Mouse (Mus musculus): Measurements from ENCODE around the gene Olfr907.

Gene Olfr907

DNA sequence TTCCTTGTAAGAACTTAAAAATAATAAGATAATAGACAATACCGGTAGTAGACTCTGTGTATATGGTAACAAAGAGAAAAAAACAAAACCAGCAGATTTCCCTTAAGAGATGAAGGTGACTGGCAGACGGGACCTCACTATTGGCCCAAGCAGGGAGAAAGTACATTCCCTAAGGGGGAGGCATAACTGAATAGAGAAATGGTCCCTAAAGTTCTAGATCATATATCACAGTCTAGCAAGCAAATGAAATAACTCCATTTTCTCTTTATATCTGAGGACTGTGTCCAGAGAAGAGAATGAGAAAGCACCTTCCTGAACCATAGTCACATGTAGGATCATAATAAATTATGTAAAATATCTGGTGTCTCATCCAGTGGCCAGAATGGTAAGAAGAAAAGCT, at the start of gene Olfr907:
TSS of gene Olfr907 (plus strand) at position 301 of the 400 bp plus-strand sequence.
- no peak for DNase-seq (ENCODE audit: low spot score)

DNA sequence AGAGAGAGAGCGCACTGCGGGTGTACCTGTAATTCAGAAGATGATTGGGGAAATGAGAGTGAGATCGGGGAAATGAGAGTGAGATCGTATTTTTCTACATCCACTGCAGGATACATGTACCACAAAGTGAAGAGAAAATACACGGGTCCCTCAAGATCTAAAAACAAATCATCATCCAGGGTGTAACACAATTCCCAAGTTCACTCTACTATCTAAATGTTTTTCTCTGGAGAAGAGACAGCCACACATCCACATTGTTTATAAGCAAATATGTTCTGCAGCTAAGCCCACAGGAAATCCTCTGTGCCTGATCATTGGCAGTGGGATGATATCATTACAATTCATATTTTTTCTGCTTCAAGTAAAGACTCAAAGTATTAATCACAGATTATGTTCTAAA, 48.2 kb upstream of the Olfr907 start, which contains the start of gene Olfr902:
TSS of gene Olfr902 (plus strand) at position 301 of the 400 bp plus-strand sequence.
- DNase-seq (ENCODE audit: low spot score), result no peak

DNA sequence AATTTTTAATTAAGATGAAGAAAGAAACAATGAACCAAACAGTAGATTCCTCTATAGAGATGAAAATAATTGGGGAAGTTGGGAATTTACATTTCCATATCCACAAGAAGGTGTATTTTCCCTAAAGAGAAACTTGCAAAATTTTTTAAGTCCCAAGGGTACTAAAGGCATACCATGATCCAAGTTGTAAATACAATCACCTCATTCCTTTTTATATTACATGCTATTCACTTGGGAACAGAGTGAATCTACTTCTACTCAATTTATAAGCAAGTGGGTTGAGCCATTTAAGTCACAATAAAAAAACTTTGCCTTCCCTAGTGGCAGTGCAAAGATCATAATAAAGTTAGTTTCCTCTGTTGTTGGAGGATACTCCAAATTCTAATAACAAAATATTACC, 32.8 kb upstream of the Olfr907 start, which contains the start of gene Olfr904:
TSS of gene Olfr904 (plus strand) at position 301 of the 400 bp plus-strand sequence.
- no peak for DNase-seq (ENCODE audit: low spot score)

DNA sequence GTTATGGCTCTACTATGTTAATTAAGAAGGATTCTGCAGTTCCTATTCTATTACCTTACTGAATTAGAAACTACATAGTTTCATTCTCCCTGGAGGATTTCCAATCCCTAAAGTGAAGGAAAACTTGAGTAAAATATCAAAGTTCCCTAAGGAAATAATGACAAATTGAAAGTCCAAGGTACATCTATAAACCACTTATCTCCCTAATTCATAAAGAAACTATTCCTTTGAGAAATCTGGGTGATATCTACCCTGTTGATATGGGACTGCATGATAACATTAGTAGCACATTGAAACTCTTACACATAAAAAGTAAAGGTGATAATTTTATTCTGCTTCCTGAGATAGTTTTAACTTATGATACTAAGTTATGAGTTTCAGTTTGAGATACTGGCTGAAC, 24.8 kb upstream of the Olfr907 start, which contains the start of gene Olfr905:
TSS of gene Olfr905 (plus strand) at position 301 of the 400 bp plus-strand sequence.
- DNase-seq (ENCODE audit: low spot score), result no peak

DNA sequence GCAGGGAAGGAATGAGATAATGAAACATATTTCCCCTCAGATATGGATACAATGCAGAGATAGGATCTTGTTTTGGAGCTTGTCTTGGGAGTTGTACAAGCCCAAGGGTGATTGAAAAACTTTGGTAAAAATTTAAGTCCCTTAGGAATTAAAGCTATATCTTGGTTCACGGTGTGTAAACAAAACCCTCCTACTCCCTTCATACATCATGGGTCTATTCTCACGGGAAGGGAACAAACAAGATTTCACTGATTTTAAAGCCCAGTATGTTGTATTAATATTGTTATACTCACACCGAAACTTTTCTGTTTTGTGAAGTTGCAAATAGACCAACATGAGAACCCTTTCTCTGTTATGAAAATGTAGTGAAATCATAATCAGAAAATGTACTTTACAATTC, 8.8 kb upstream of the Olfr907 start, which contains the start of gene Olfr906:
TSS of gene Olfr906 (plus strand) at position 301 of the 400 bp plus-strand sequence.
- DNase-seq (ENCODE audit: low spot score), result no peak

DNA sequence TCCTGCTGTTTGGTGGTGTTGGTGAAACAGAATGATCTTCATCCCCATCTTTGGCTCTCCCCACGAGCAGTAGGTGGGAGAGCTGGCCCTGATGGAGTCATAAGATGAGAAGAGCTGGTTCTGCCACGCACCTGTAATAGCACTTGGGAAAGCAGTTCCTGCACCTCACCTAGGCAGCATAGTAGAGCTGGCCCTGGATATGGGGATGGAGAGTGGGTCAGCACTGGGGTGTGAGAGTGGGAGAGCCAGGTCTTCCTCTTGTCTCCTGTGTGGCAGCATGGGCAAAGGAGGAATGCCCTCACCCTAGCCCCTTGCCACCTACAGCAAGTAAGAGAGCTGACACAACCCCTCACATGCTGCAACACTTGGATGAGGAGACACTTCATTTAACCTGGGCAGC, 16.8 kb downstream of the Olfr907 start:
- no peak for DNase-seq (ENCODE audit: low spot score)

DNA sequence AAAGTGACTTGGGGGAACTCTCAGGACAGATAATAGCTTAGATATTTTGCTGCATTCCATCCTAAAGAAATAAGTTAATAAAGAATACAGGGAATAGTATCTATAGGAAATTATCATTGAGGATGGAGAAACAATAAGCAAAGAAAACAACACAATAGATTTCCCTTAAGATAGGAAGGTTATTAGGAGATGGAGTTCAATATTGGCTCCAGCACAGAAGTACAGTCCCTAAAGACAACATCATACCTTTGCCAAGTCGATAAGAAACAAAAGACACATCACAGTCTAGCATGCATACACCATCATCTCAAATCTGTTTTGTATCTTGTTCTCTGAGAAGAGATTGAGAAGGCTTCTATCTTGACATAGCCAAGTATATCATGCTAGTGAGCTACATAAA, 25.7 kb downstream of the Olfr907 start, which contains the start of gene Olfr911-ps1:
TSS of gene Olfr911-ps1 (plus strand) at position 301 of the 400 bp plus-strand sequence.
- no peak for DNase-seq (ENCODE audit: low spot score)

DNA sequence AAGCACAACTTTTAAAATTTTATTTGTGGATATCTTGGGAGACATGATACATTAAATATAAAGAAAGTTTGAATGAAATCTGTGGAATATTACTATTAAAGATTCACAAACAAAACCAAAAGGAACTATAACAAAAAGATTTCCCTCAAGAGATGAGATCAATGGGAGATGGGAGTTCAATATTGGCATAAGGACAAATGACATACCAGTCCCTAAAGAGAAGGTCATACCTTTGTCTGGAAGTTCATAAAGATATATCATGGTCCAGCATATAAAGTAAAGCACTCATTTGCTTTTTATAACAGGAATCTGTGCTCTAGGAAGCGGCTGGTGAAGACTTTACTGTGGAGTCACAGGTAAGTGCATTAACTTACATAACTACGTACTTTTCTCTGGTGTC, 41.9 kb downstream of the Olfr907 start, which contains the start of gene Olfr910:
TSS of gene Olfr910 (plus strand) at position 301 of the 400 bp plus-strand sequence.
- DNase-seq (ENCODE audit: low spot score), result no peak

Data from retina, embryonic 14.5 days (tissue).